Mouse (Mus musculus) heart, embryonic 16.5 days (tissue): ENCODE results near the gene Gpld1. TPM values are rescaled to one million over a fixed set of nuclear protein-coding genes. Genes with fewer than 3 reads are reported as not detected.

Experiments
- ATAC-seq: fragments of 200-750 bp; cut with Nextera tagmentation; replicated peaks from 2 replicates; pipeline ENCODE4 v1.8.0; 2017; ENCODE audit warnings: moderate number of reproducible peaks; ENCODE audit not compliant: insufficient read depth, low FRiP score; ENCODE audit errors: extremely low read depth
- H3K27ac ChIP-seq: fragments of 300-500 bp; sonication (generic); 2 replicates; pipeline ENCODE4 v1.5.1; 2014; ENCODE audit warnings: mild to moderate bottlenecking, low read length, control low read depth, moderate library complexity
- H3K27me3 ChIP-seq: fragments of 300-500 bp; sonication (generic); 2 replicates; pipeline ENCODE4 v1.6.1; 2014; ENCODE audit warnings: low read length, mixed read lengths; ENCODE audit not compliant: control insufficient read depth, insufficient read depth
- H3K36me3 ChIP-seq: fragments of 300-500 bp; sonication (generic); 2 replicates; pipeline ENCODE4 v1.6.1; 2014; ENCODE audit not compliant: control insufficient read depth, insufficient read depth
- H3K4me1 ChIP-seq: fragments of 300-500 bp; sonication (generic); 2 replicates; pipeline ENCODE4 v1.6.1; 2014; ENCODE audit warnings: low read length, mixed read lengths; ENCODE audit not compliant: control insufficient read depth, insufficient read depth
- H3K4me2 ChIP-seq: fragments of 300-500 bp; sonication (generic); 2 replicates; pipeline ENCODE4 v1.6.1; 2014; ENCODE audit warnings: low read depth, mild to moderate bottlenecking, control low read depth, low read length
- H3K4me3 ChIP-seq: fragments of 300-500 bp; sonication (generic); 2 replicates; pipeline ENCODE4 v1.5.1; 2014; ENCODE audit warnings: mild to moderate bottlenecking, control low read depth, low read length
- H3K9ac ChIP-seq: fragments of 300-500 bp; sonication (generic); 2 replicates; pipeline ENCODE4 v1.6.1; 2014; ENCODE audit warnings: low read length, control low read depth
- H3K9me3 ChIP-seq: fragments of 300-500 bp; sonication (generic); replicated peaks from 2 replicates; pipeline ENCODE4 v1.6.1; 2016; ENCODE audit warnings: low read length; ENCODE audit not compliant: control insufficient read depth
- WGBS: fragments of 180-500 bp; shearing (Covaris S2); extraction: QIAGEN DNeasy Blood & Tissue Kit; methylation state at CpG from one replicate; pipeline ENCODE4 v1.1.7; 2014; 5-methylcytosine and 5-hydroxymethylcytosine counted together
- polyA plus RNA-seq: library from polyadenylated mRNA; unstranded; fragments of >200 nt; fragmentation: Nextera tagmentation; extraction: Ambion mirVana; gene quantifications from 2 replicates; pipeline ENCODE4 v1.2.1, GENCODE M21; 2015

Gpld1 gene
- polyA plus RNA-seq, 1 experiment from 2014 or later, result 0.25 TPM

DNA sequence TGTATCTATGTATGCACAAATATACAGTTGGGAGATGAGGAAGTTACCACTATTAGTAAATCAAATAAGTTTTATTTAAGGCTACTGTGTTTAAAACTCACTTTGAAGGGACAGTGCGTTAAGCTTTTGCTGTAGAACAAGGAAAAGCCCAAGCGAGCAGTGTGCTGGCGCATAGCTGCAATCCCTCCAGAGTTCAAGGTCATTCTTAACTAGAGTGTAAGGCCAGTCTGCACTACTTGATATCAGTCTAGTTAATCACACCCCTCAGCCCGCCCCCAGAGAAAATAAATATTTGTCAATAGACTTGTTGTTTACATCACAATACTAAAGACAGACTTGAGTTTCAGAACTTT, 77.6 kb downstream of the Gpld1 start:
- no peak for ATAC-seq
- peak overlapping the region; percentile 88 for H3K27ac ChIP-seq
- H3K4me1 ChIP-seq, result peaks cover 15% of the 10 kb centered on the region
- WGBS, result 42% methylated on average over 4 of the region's 4 CpGs
- peak overlapping the region; percentile 93 for H3K9ac ChIP-seq
- no peaks in the 10 kb centered on the region for H3K27me3 ChIP-seq
- peak overlapping the region; percentile 82 for H3K4me3 ChIP-seq
- no peaks in the 10 kb centered on the region for H3K9me3 ChIP-seq
- peaks cover 6% of the 10 kb centered on the region for H3K36me3 ChIP-seq
- H3K4me2 ChIP-seq, result peak overlapping the region; percentile 73

DNA sequence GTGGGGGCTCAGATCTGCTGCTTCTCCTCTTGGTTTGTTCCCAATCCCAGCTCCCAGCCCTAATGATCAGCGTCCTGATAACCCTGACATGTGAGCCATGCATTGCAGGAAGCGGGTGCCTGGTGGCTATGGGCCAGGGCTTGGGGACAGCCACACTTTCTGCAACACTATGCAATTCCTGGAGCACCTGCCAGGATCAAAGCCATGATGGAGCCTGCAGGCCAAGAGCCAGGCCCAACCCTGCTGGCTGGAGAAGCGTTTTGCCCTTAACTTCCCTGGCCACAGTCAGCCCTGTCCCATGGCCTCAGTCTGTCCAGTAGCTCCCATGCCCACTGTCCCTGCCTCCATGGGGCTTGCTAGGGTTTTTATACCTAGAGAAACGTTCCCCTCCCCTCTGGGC, 79.4 kb downstream of the Gpld1 start:
- no peak for ATAC-seq
- no peaks in the 10 kb centered on the region for H3K27me3 ChIP-seq

DNA sequence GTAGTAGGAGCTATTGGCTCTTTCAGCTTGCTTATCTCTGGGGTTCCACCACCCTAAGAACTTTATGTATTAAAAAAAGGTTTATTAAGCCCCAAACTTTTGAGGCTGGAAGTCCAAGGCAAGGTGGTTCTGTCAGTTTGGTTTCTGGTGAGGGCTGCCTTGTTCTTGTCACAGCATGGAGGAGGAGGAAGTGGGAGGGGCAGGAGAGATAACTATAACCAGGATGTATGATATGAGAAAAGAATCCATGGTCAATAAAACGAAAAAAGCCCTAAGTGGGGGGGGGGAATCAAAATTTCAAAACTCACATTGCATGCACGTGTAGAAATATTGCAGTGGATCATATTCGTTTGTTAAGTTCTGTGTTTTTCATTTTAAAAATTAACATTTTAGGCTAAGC, 80.2 kb downstream of the Gpld1 start:
- Histone ChIP-seq H3K27me3 (no peaks in the 10 kb centered on the region), H3K4me3 (no peak overlapping the region), H3K27ac (no peak overlapping the region), H3K4me1 (peaks cover 15% of the 10 kb centered on the region), H3K9ac (no peak overlapping the region), H3K36me3 (peaks cover 2% of the 10 kb centered on the region; the same call in 1 of the 2 replicates), H3K9me3 (no peaks in the 10 kb centered on the region), H3K4me2 (no peak overlapping the region)
- no peak for ATAC-seq
- 62% methylated on average over 3 of the region's 3 CpGs for WGBS

More for the DNA sequence above, 79.4 kb downstream of the Gpld1 start:
- no peaks in the 10 kb centered on the region for H3K9me3 ChIP-seq
- peaks cover 15% of the 10 kb centered on the region for H3K4me1 ChIP-seq
- H3K9ac ChIP-seq, result no peak overlapping the region
- H3K27ac ChIP-seq, result no peak overlapping the region
- H3K4me2 ChIP-seq, result no peak overlapping the region
- no peak overlapping the region for H3K4me3 ChIP-seq
- WGBS, result 68% methylated on average over 4 of the region's 4 CpGs
- H3K36me3 ChIP-seq, result peaks cover 6% of the 10 kb centered on the region

DNA sequence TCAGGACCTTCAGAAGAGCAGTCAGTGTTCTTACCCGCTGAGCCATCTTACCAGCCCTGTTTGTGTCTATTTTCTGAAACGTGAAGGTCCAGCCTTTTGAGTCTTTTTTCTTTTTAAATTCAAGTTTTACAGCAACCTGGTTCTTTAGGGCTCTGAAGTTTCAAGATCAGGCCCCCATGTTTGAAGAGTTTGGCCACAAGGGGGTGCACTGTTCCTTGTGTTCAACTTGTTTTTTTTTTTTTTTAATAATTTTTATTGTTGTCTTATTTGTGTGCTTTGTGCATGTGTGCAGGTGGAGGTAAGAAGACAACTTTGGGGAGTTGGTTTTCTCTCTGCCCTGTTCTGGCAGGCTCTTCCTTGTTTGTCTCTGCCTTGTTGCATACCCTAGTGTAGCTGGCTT, 81.7 kb downstream of the Gpld1 start:
- Histone ChIP-seq H3K4me1 (peaks cover 8% of the 10 kb centered on the region), H3K4me3 (no peak overlapping the region), H3K9ac (no peak overlapping the region), H3K4me2 (no peak overlapping the region), H3K36me3 (no peaks in the 10 kb centered on the region), H3K9me3 (no peaks in the 10 kb centered on the region), H3K27ac (no peak overlapping the region), H3K27me3 (no peaks in the 10 kb centered on the region)
- 21% methylated on average over 2 of the region's 2 CpGs for WGBS
- no peak for ATAC-seq

DNA sequence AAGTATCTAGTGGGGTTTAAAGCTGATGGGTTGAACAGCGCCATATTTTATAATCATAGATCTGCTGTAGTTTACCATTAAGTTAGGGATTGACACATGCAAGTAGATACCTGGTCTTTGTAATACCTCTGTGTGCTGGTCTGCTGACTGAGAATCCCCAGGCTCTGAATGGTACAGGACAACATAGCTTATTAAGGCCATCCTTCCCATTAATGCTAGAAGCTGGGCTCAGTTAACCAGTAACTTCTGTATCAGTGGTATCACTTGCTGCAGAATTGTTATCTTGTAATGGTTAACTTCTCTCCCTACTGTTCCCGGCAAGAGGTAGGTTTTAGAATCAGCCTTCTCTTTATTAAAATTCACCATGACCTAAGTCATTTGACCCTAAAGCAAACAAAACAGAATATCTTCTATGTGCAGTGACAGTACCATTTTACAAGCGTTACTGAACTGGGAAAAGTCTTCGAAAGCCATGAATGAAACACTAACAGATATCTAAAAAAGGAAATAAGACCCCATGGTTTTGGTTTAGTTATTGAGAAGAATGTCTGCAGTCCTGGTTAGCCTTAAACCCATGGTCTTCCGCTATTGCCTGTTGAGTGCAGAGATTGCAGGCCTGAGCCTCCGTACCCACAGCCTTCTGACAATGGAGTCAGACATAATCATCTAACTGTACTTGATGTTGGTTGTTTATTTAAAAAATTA, 83.6 kb downstream of the Gpld1 start:
- no peak overlapping the region for H3K27ac ChIP-seq
- no peaks in the 10 kb centered on the region for H3K36me3 ChIP-seq
- no peak overlapping the region for H3K9ac ChIP-seq
- H3K9me3 ChIP-seq, result no peaks in the 10 kb centered on the region
- no peaks in the 10 kb centered on the region for H3K27me3 ChIP-seq
- no peak overlapping the region for H3K4me2 ChIP-seq
- ATAC-seq, result no peak
- 89% methylated on average over 6 of the region's 6 CpGs for WGBS
- no peak overlapping the region for H3K4me3 ChIP-seq
- peaks cover 3% of the 10 kb centered on the region; the same call in 1 of the 2 replicates for H3K4me1 ChIP-seq

DNA sequence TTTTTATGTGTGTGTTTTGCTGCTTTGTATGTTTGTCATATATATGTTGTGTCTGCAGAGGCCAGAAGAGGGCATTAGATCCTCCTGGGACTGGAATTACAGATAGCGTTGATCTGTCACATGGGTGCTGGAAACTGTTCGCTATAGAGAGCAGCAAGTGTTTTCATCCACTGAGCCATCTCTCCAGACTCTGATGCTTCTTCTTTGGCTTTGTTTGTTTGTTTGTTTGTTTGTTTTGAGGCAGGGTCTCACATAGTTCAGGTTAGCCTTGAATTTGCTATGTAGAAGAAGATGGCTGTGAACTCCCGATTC, 84.1 kb downstream of the Gpld1 start:
- 76% methylated on average over 3 of the region's 3 CpGs for WGBS
- Histone ChIP-seq H3K36me3 (no peaks in the 10 kb centered on the region), H3K4me3 (no peak overlapping the region), H3K4me2 (no peak overlapping the region), H3K27ac (no peak overlapping the region), H3K9ac (no peak overlapping the region), H3K27me3 (no peaks in the 10 kb centered on the region), H3K9me3 (no peaks in the 10 kb centered on the region), H3K4me1 (peaks cover 3% of the 10 kb centered on the region; the same call in 1 of the 2 replicates)
- no peak for ATAC-seq

DNA sequence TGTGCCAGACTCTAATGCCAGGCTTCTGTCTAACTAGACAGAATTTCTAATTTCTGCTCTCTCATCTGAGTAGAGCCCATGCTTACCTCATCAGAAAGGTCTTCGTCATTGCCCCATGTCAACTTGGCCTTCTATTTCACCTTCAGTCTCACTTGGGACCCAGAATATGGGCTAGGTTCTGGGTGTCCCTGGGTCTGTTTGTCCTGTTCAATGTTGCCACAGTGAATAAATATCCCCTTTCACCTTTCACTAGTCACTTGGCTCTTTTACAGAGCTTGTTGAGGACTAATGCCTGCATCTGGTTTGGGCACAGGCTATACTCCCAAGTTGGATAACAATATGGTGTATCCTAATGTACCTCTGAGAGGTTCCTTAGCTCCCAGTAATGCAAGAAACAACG, 96.5 kb downstream of the Gpld1 start:
- H3K4me1 ChIP-seq, result no peaks in the 10 kb centered on the region
- no peak overlapping the region for H3K4me3 ChIP-seq
- 70% methylated on average over 2 of the region's 2 CpGs for WGBS
- no peak for ATAC-seq
- no peaks in the 10 kb centered on the region for H3K9me3 ChIP-seq
- no peaks in the 10 kb centered on the region for H3K27me3 ChIP-seq
- H3K9ac ChIP-seq, result no peak overlapping the region
- H3K36me3 ChIP-seq, result no peaks in the 10 kb centered on the region
- H3K4me2 ChIP-seq, result no peak overlapping the region
- H3K27ac ChIP-seq, result no peak overlapping the region

Other genes starting within 250 kb of the Gpld1 start
- gene Armh2, start 201.9 kb upstream of the Gpld1 start, polyA plus RNA-seq, result not detected in 2 replicates
- 108 and 118 TPM in 2 replicates for gene Gmnn, start 181.2 kb upstream of the Gpld1 start, polyA plus RNA-seq
- 12.6 and 13.5 TPM in 2 replicates for gene BC005537, start 141.5 kb upstream of the Gpld1 start, polyA plus RNA-seq
- gene Acot13, start 111.6 kb upstream of the Gpld1 start, polyA plus RNA-seq, result 326 and 343 TPM in 2 replicates
- 31.4 and 33.7 TPM in 2 replicates for gene Tdp2, start 111.5 kb upstream of the Gpld1 start, polyA plus RNA-seq
- 0.10 TPM in 1 of 2 replicates, not detected in the other for gene D130043K22Rik, start 98.0 kb upstream of the Gpld1 start, polyA plus RNA-seq
- gene Aldh5a1, start 5.5 kb upstream of the Gpld1 start, polyA plus RNA-seq, result 13.4 and 14.0 TPM in 2 replicates
- 15.8 and 18.6 TPM in 2 replicates for gene Mrs2, start 77.2 kb downstream of the Gpld1 start, polyA plus RNA-seq
- gene Dcdc2a, start 112.9 kb downstream of the Gpld1 start, polyA plus RNA-seq, result 1.0 TPM in 2 replicates